Mouse (Mus musculus): ENCODE results near the gene Fam189a2.

Fam189a2 gene

GRCm38 (mm10) chr19:23924791-23925190 lies 106.0 kb downstream of the Fam189a2 start:
- DNase-seq = no peak

GRCm38 (mm10) chr19:23924057-23924456 lies 106.8 kb downstream of the Fam189a2 start:
- DNase-seq = no peak
